Mouse (Mus musculus) heart, adult 2 months (tissue): Measurements from ENCODE around the gene Rpl10a.

ENCODE experiments used
- CTCF ChIP-seq: fragments of 200-600 bp; IDR thresholded peaks from 2 replicates; pipeline ENCODE4 v1.8.1; 2022; ENCODE audit warnings: antibody characterized with exemption, mild to moderate bottlenecking, moderate library complexity
- EP300 ChIP-seq: fragments of 200-500 bp; IDR thresholded peaks from 2 replicates; pipeline ENCODE4 v1.6.1; 2011; ENCODE audit warnings: low read depth, low read length, control low read depth; ENCODE audit not compliant: insufficient read depth
- POLR2A ChIP-seq: fragments of 200-500 bp; IDR thresholded peaks from 2 replicates; pipeline ENCODE4 v1.6.1; 2011; ENCODE audit warnings: mild to moderate bottlenecking, low read depth, low read length, control low read depth; ENCODE audit not compliant: insufficient read depth

GRCm38 (mm10) chr17:28374494-28374893 lies 46.2 kb downstream of the Rpl10a start:
- no peak for TF ChIP-seq POLR2A
- no peak for TF ChIP-seq EP300
- TF ChIP-seq CTCF: no peak
